Mouse (Mus musculus) midbrain, postnatal 0 days (tissue): ENCODE results near the gene Maff. TPM values are rescaled to one million over a fixed set of nuclear protein-coding genes. Genes with fewer than 3 reads are reported as not detected.

Source experiments
- ATAC-seq: fragments of 200-750 bp; cut with Nextera tagmentation; 2 replicates; pipeline ENCODE4 v1.8.0; 2017; ENCODE audit warnings: moderate number of reproducible peaks, mild to moderate bottlenecking, moderate TSS enrichment, moderate library complexity; ENCODE audit not compliant: low FRiP score
- DNase-seq: peaks from one replicate; pipeline ENCODE4 v3.0.0-alpha.2; 2015; ENCODE audit warnings: low spot score
- H3K27ac ChIP-seq: fragments of 300-500 bp; sonication (generic); 2 replicates; pipeline ENCODE4 v1.5.1; 2014; ENCODE audit warnings: low read depth, mild to moderate bottlenecking, low read length, mixed read lengths
- H3K27me3 ChIP-seq: fragments of 300-500 bp; sonication (generic); 2 replicates; pipeline ENCODE4 v1.6.1; 2014; ENCODE audit warnings: low read length, control low read depth, mixed read lengths; ENCODE audit not compliant: insufficient read depth
- H3K36me3 ChIP-seq: fragments of 300-500 bp; sonication (generic); 2 replicates; pipeline ENCODE4 v1.6.1; 2014; ENCODE audit warnings: low read length, control low read depth, mixed read lengths; ENCODE audit not compliant: insufficient read depth
- H3K4me1 ChIP-seq: fragments of 300-500 bp; sonication (generic); 2 replicates; pipeline ENCODE4 v1.6.1; 2014; ENCODE audit warnings: mild to moderate bottlenecking, control low read depth, antibody characterized with exemption, low read length, mixed read lengths; ENCODE audit not compliant: insufficient read depth
- H3K4me2 ChIP-seq: fragments of 300-500 bp; sonication (generic); 2 replicates; pipeline ENCODE4 v1.6.1; 2014; ENCODE audit warnings: low read depth, mild to moderate bottlenecking, low read length, mixed read lengths; ENCODE audit not compliant: poor library complexity, severe bottlenecking
- H3K4me3 ChIP-seq: fragments of 300-500 bp; sonication (generic); 2 replicates; pipeline ENCODE4 v1.5.1; 2014; ENCODE audit warnings: low read depth, mild to moderate bottlenecking, low read length, moderate library complexity
- H3K9ac ChIP-seq: fragments of 300-500 bp; sonication (generic); replicated peaks from 2 replicates; pipeline ENCODE4 v1.6.1; 2014; ENCODE audit warnings: mild to moderate bottlenecking, low read length, moderate library complexity, mixed read lengths; ENCODE audit not compliant: poor library complexity, severe bottlenecking
- H3K9me3 ChIP-seq: fragments of 300-500 bp; sonication (generic); 2 replicates; pipeline ENCODE4 v1.6.1; 2016; ENCODE audit warnings: low read length, control low read depth
- CTCF ChIP-seq: IDR thresholded peaks from 2 replicates; pipeline ENCODE4 v1.5.1; 2016; ENCODE audit warnings: antibody characterized with exemption, mild to moderate bottlenecking
- WGBS: fragments of 180-500 bp; shearing (Covaris S2); extraction: QIAGEN DNeasy Blood & Tissue Kit; methylation state at CpG from one replicate; pipeline ENCODE4 v1.1.7; 2014; 5-methylcytosine and 5-hydroxymethylcytosine counted together
- microRNA counts: library from miRNA; unstranded; fragments of <30 nt; microRNA quantifications from one replicate; lab custom pipeline; 2015
- microRNA-seq: library from miRNA; unstranded; fragments of <30 nt; microRNA quantifications from one replicate; pipeline ENCODE4, GENCODE M21; 2016; ENCODE audit warnings: borderline number of aligned reads
- polyA plus RNA-seq: library from polyadenylated mRNA; unstranded; fragments of >200 nt; fragmentation: Nextera tagmentation; extraction: Ambion mirVana; gene quantifications from 2 replicates; pipeline ENCODE4 v1.2.1, GENCODE M21; 2015
- total RNA-seq: library from RNA; depleted of rRNA; stranded (reverse); fragments of >200 nt; gene quantifications from 2 replicates; pipeline ENCODE4 v1.2.3, GENCODE M21; 2014; rRNA removed

Gene Maff
- total and polyA plus RNA-seq, 2 experiments from 2014 or later = 1.2 to 5.4 TPM

DNA sequence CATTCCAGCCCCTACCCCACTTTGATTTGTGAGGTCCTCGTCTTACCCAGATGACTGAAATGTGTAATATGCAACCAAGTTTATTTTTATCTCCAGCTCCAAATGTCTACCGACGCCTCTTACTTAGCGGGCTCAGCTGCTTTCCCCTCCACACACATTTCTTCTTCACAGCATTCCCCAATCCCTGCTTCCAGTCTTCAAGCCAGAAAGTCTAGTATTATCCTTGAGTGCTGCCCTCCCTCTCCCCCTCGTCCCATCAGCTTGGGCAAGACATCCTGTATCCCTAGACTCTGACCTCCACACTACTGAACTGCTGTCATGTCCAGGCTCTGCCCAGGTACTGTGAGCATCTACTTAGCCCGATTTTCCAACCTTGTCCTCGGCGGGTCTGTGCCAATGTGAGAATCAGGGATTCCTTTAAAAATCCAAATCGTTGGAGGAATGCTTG is 57.4 kb downstream of the Maff start:
- H3K4me2 ChIP-seq = peak overlapping the region; percentile 89
- H3K4me1 ChIP-seq = peaks cover 10% of the 10 kb centered on the region
- no peaks in the 10 kb centered on the region for H3K36me3 ChIP-seq
- H3K9ac ChIP-seq = peak overlapping the region; percentile 93
- ATAC-seq (no peak), DNase-seq (no peak)
- H3K27ac ChIP-seq = peak overlapping the region; percentile 55
- no peak for TF ChIP-seq CTCF
- H3K27me3 ChIP-seq = no peaks in the 10 kb centered on the region
- peak overlapping the region; percentile 99 for H3K4me3 ChIP-seq
- 15% methylated on average over 9 of the region's 9 CpGs for WGBS
- no peaks in the 10 kb centered on the region for H3K9me3 ChIP-seq

DNA sequence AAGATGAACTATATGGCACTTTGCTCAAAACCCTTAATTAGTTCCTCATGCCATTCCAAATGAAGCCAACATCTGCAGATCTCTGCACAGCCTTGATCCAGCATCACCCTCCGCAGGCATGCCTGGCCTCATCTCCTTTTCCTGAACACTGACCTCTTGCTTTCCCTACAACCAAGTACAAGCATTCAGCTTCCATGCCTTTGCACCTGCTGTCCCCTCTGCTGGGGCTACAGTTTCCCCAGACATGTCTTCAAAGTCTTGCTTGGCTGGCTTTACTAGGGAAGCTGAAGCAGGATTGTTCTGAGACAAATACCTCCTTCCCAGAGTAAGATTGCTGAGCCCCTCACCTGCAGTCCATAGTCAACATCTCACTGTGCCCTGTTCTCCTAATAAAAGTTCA is 57.9 kb downstream of the Maff start:
- DNase-seq = no peak
- 58% methylated on average over 1 of the region's 1 CpGs for WGBS
- Histone ChIP-seq H3K4me1 (peaks cover 10% of the 10 kb centered on the region), H3K36me3 (no peaks in the 10 kb centered on the region), H3K27ac (no peak overlapping the region), H3K9me3 (no peaks in the 10 kb centered on the region), H3K9ac (no peak overlapping the region), H3K4me2 (no peak overlapping the region), H3K4me3 (no peak overlapping the region), H3K27me3 (no peaks in the 10 kb centered on the region)
- no peak for ATAC-seq
- no peak for TF ChIP-seq CTCF

DNA sequence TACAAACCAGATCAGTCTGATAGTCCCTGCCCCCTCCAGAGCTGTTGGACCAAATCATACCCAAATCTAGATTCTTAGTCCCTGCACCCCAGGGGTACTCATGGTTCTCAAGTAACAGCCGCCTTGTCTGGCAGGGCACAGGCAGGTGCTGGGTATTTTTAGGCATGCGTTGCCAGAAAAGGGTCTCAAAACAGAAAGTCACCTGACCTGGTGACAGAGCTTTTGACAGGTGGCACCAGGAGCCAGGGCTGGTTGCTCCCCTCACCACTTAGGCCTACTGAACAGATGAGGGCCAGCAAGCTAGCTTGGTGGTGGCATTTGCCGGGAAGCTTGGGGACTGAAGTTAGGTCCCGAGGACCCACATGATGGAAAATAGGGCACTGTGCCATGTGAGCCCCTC is 60.1 kb downstream of the Maff start:
- Histone ChIP-seq H3K27ac (no peak overlapping the region), H3K9me3 (no peaks in the 10 kb centered on the region), H3K4me2 (no peak overlapping the region), H3K4me3 (no peak overlapping the region), H3K4me1 (no peaks in the 10 kb centered on the region; the same call in 1 of the 2 replicates), H3K36me3 (no peaks in the 10 kb centered on the region), H3K9ac (no peak overlapping the region), H3K27me3 (no peaks in the 10 kb centered on the region)
- no peak for DNase-seq
- 81% methylated on average over 4 of the region's 4 CpGs for WGBS
- no peak for ATAC-seq
- TF ChIP-seq CTCF = no peak

MicroRNAs encoded within 50 kb of the gene (microRNA counts, 519-probe panel; counts per million panel counts)
- microRNA mmu-miR-1943 (lab: Ali Mortazavi, UCI) = 528 counts per million, percentile 58 among the panel's probes with 10 or more counts

Small RNAs within 50 kb of the gene (microRNA-seq; reads per million reads assigned to microRNA genes)
- 3.0 reads per million for gene Mir1943

Other genes starting within 250 kb of the Maff start
- gene Micall1, start 237.7 kb upstream of the Maff start, total RNA-seq = 33.4 and 35.5 TPM in 2 replicates
- gene Micall1, start 237.7 kb upstream of the Maff start, polyA plus RNA-seq = 8.9 and 10.3 TPM in 2 replicates
- gene Polr2f, start 205.6 kb upstream of the Maff start, total RNA-seq = 59.7 and 67.5 TPM in 2 replicates
- gene Polr2f, start 205.6 kb upstream of the Maff start, polyA plus RNA-seq = 341 and 344 TPM in 2 replicates
- gene 1700088E04Rik, start 205.4 kb upstream of the Maff start, total RNA-seq = 9.5 and 11.7 TPM in 2 replicates
- gene 1700088E04Rik, start 205.4 kb upstream of the Maff start, polyA plus RNA-seq = 15.9 and 21.6 TPM in 2 replicates
- gene Sox10, start 181.4 kb upstream of the Maff start, total RNA-seq = 19.2 and 21.1 TPM in 2 replicates
- gene Sox10, start 181.4 kb upstream of the Maff start, polyA plus RNA-seq = 6.8 and 8.9 TPM in 2 replicates
- gene Pick1, start 117.4 kb upstream of the Maff start, total RNA-seq = 65.8 and 81.1 TPM in 2 replicates
- 78.1 and 84.2 TPM in 2 replicates for gene Pick1, start 117.4 kb upstream of the Maff start, polyA plus RNA-seq
- gene Gm49486, start 117.2 kb upstream of the Maff start, total RNA-seq = 1.8 and 3.7 TPM in 2 replicates
- gene Gm49486, start 117.2 kb upstream of the Maff start, polyA plus RNA-seq = 1.1 and 2.0 TPM in 2 replicates
- gene Slc16a8, start 91.9 kb upstream of the Maff start, total RNA-seq = 0.93 TPM in 1 of 2 replicates, not detected in the other
- gene Slc16a8, start 91.9 kb upstream of the Maff start, polyA plus RNA-seq = 0.45 and 0.54 TPM in 2 replicates
- 3.0 and 3.1 TPM in 2 replicates for gene Baiap2l2, start 61.1 kb upstream of the Maff start, total RNA-seq
- gene Baiap2l2, start 61.1 kb upstream of the Maff start, polyA plus RNA-seq = 8.0 and 8.5 TPM in 2 replicates
- gene Pla2g6, start 18.2 kb upstream of the Maff start, total RNA-seq = 26.8 and 35.3 TPM in 2 replicates
- gene Pla2g6, start 18.2 kb upstream of the Maff start, polyA plus RNA-seq = 14.5 and 17.6 TPM in 2 replicates
- gene Tmem184b, start 56.9 kb downstream of the Maff start, total RNA-seq = 54.9 and 75.7 TPM in 2 replicates
- 30.1 and 33.3 TPM in 2 replicates for gene Tmem184b, start 56.9 kb downstream of the Maff start, polyA plus RNA-seq
- gene Csnk1e, start 108.9 kb downstream of the Maff start, total RNA-seq = 378 and 384 TPM in 2 replicates
- 153 and 195 TPM in 2 replicates for gene Csnk1e, start 108.9 kb downstream of the Maff start, polyA plus RNA-seq
- 1.7 and 2.2 TPM in 2 replicates for gene Kcnj4, start 158.6 kb downstream of the Maff start, total RNA-seq
- gene Kcnj4, start 158.6 kb downstream of the Maff start, polyA plus RNA-seq = 0.11 and 0.15 TPM in 2 replicates
- gene Kdelr3, start 169.8 kb downstream of the Maff start, total RNA-seq = 6.0 and 7.3 TPM in 2 replicates
- gene Kdelr3, start 169.8 kb downstream of the Maff start, polyA plus RNA-seq = 5.8 and 7.7 TPM in 2 replicates
- gene Ddx17, start 200.1 kb downstream of the Maff start, total RNA-seq = 302 and 436 TPM in 2 replicates
- gene Ddx17, start 200.1 kb downstream of the Maff start, polyA plus RNA-seq = 30.0 and 35.1 TPM in 2 replicates